Mouse (Mus musculus) forebrain, postnatal 0 days (tissue): ENCODE measurements at regions not wholly inside any gene's neighbourhood (a gene's known extent, or its start where the extent isn't known, plus 50 kb on each side); places are given as distances from the start of the nearest gene placed in this dataset.

Source experiments
- ATAC-seq: fragments of 200-750 bp; cut with Nextera tagmentation; 2 replicates; pipeline ENCODE4 v1.8.0; 2017; ENCODE audit warnings: mild to moderate bottlenecking, moderate library complexity
- DNase-seq: peaks from one replicate; pipeline ENCODE4 v3.0.0-alpha.2; 2015
- H3K27ac ChIP-seq: fragments of 300-500 bp; sonication (generic); 2 replicates; pipeline ENCODE4 v1.5.1; 2014; ENCODE audit warnings: low read depth, mild to moderate bottlenecking, antibody characterized with exemption, low read length, moderate library complexity, mixed read lengths
- H3K27me3 ChIP-seq: fragments of 300-500 bp; sonication (generic); 2 replicates; pipeline ENCODE4 v1.6.1; 2014; ENCODE audit warnings: mild to moderate bottlenecking, low read length, mixed read lengths; ENCODE audit not compliant: insufficient read depth
- H3K36me3 ChIP-seq: fragments of 300-500 bp; sonication (generic); 2 replicates; pipeline ENCODE4 v1.6.1; 2014; ENCODE audit warnings: mild to moderate bottlenecking, moderate library complexity; ENCODE audit not compliant: insufficient read depth
- H3K4me1 ChIP-seq: fragments of 300-500 bp; sonication (generic); 2 replicates; pipeline ENCODE4 v1.6.1; 2014; ENCODE audit warnings: antibody characterized with exemption; ENCODE audit not compliant: insufficient read depth
- H3K4me2 ChIP-seq: fragments of 300-500 bp; sonication (generic); 2 replicates; pipeline ENCODE4 v1.6.1; 2014; ENCODE audit warnings: low read depth, mild to moderate bottlenecking, moderate library complexity
- H3K4me3 ChIP-seq: fragments of 300-500 bp; sonication (generic); 2 replicates; pipeline ENCODE4 v1.5.1; 2014; ENCODE audit warnings: low read depth, low read length, mixed read lengths
- H3K9ac ChIP-seq: fragments of 300-500 bp; sonication (generic); 2 replicates; pipeline ENCODE4 v1.6.1; 2014; ENCODE audit warnings: mild to moderate bottlenecking
- H3K9me3 ChIP-seq: fragments of 300-500 bp; sonication (generic); 2 replicates; pipeline ENCODE4 v1.6.1; 2016; ENCODE audit warnings: low read length
- CTCF ChIP-seq: sonication (generic); IDR thresholded peaks from 2 replicates; pipeline ENCODE4 v1.5.1; 2016; ENCODE audit warnings: antibody characterized with exemption, control low read depth, low read depth
- WGBS: fragments of 180-500 bp; shearing (Covaris S2); extraction: QIAGEN DNeasy Blood & Tissue Kit; methylation state at CpG from one replicate; pipeline ENCODE4 v1.1.7; 2014; 5-methylcytosine and 5-hydroxymethylcytosine counted together

DNA sequence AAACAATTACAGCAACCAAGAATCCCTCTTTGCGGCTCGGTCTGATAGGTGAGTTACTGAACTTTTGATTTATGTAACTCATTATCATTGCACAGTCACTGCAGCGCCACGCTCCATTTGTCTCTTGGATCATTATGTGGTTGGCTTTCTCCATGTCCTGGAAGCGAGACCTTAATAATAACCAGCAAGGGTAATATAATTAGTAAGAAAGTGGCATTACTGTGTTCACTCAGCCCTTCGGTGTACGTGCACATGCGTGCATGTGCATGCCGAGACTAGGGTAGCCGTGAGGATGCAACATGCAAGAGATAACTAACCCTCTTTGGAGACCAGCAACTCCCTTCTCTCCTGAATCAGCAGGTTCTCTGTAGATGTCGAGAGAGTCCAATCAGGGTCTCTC is 114.9 kb upstream of the Camk1g start:
- Histone ChIP-seq H3K9ac (no peak overlapping the region), H3K36me3 (no peaks in the 10 kb centered on the region), H3K4me2 (no peak overlapping the region), H3K27me3 (no peaks in the 10 kb centered on the region), H3K27ac (no peak overlapping the region), H3K9me3 (no peaks in the 10 kb centered on the region), H3K4me3 (no peak overlapping the region), H3K4me1 (no peaks in the 10 kb centered on the region)
- ATAC-seq (no peak), DNase-seq (no peak)
- WGBS = 86% methylated on average over 11 of the region's 11 CpGs
- TF ChIP-seq CTCF = no peak

DNA sequence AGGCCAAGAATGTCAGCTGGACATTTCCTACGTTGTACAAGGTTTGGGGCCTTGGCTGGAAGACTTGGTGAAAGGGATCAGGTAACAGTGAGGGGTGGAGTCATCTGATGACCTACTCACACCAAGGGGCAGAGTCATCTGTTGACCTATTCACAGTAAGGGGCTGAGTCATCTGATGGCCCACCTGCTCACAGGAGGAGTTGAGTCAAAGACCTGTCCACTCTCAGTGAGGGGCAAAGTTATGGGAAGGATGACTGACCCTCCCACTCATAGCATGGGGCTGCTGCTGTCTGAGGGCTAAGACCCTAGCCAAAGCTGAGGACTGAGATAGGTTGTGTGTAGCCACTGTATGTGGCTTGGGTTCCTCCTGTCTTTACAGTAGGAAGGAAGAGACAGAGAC is 107.2 kb upstream of the Camk1g start:
- ATAC-seq (no peak), DNase-seq (no peak)
- Histone ChIP-seq H3K27me3 (no peaks in the 10 kb centered on the region), H3K4me3 (no peak overlapping the region), H3K9me3 (no peaks in the 10 kb centered on the region), H3K27ac (no peak overlapping the region), H3K9ac (no peak overlapping the region), H3K4me2 (no peak overlapping the region), H3K4me1 (no peaks in the 10 kb centered on the region), H3K36me3 (no peaks in the 10 kb centered on the region)
- TF ChIP-seq CTCF = no peak
- 53% methylated on average over 1 of the region's 1 CpGs for whole genome bisulfite sequencing

DNA sequence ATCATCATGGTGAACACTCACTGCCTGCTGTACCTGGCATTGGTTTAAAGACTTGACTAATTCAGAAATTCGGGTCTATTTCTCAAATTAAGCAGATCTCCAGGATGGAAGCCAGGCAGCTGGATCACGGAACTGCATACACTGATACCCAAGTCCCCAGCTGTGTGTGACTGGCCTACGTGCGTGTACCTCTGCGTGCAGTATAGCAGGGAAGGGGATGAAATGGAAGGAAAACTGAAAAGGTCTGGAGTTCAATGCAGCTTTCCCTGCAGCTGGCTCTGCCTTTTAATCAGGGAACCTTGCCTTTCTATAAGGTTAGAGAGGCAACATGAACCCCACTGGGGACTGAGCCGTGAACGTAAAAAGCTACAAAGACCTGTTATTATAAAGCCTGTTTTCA is 106.7 kb upstream of the Camk1g start:
- Histone ChIP-seq H3K27me3 (no peaks in the 10 kb centered on the region), H3K9me3 (no peaks in the 10 kb centered on the region), H3K9ac (no peak overlapping the region), H3K27ac (no peak overlapping the region), H3K36me3 (no peaks in the 10 kb centered on the region), H3K4me2 (no peak overlapping the region), H3K4me3 (no peak overlapping the region), H3K4me1 (no peaks in the 10 kb centered on the region)
- ATAC-seq (no peak), DNase-seq (no peak)
- WGBS = 66% methylated on average over 7 of the region's 7 CpGs
- TF ChIP-seq CTCF = no peak

DNA sequence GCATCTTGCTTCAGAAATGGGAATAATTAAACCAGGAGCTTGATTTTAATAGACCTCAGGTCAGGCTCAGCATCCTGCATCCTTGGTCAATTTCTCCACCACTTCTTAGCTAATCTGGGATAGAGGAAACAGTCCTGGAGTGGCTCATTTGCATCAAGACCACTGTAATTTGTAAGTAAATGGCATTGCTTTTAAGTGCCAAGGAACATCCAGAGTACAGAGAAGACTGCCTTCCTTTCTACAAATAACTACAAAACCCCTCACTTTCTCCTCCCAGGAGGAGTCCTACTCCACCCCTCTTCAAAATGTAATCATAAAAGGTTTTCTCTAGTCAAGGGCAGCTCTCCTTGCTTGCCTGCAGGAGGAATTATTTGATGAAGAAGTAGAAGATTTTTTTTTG is 96.2 kb upstream of the Camk1g start:
- Histone ChIP-seq H3K9me3 (no peaks in the 10 kb centered on the region), H3K36me3 (no peaks in the 10 kb centered on the region), H3K4me1 (no peaks in the 10 kb centered on the region), H3K4me2 (no peak overlapping the region), H3K9ac (no peak overlapping the region), H3K27me3 (no peaks in the 10 kb centered on the region), H3K4me3 (no peak overlapping the region), H3K27ac (no peak overlapping the region)
- DNase-seq (no peak), ATAC-seq (no peak)
- TF ChIP-seq CTCF = no peak

DNA sequence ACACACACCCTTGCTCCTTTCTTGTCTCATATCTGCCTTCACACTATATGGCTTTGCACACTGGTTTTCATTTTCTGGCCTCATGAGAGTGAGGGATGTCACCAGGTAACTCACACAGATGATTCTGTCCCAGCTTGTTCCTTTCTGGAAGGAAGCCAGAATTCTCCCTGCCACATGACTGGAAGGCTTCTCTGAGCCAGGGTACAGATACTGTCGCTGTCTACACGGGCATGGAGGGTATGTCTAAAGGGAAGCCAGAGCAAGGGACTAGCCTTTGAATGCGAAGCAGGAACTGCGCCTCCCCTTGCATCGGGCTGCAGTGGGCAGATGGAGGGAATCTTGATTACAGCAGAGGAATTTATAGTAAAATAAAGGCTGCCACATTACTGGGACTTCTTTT is 89.6 kb upstream of the Camk1g start:
- no peak overlapping the region for H3K4me2 ChIP-seq
- no peaks in the 10 kb centered on the region for H3K36me3 ChIP-seq
- H3K4me3 ChIP-seq = no peak overlapping the region
- 57% methylated on average over 5 of the region's 5 CpGs for WGBS
- H3K27ac ChIP-seq = no peak overlapping the region
- DNase-seq (peak; percentile 36), ATAC-seq (no peak)
- no peaks in the 10 kb centered on the region for H3K4me1 ChIP-seq
- TF ChIP-seq CTCF = no peak
- no peaks in the 10 kb centered on the region for H3K27me3 ChIP-seq
- H3K9ac ChIP-seq = no peak overlapping the region
- no peaks in the 10 kb centered on the region for H3K9me3 ChIP-seq

DNA sequence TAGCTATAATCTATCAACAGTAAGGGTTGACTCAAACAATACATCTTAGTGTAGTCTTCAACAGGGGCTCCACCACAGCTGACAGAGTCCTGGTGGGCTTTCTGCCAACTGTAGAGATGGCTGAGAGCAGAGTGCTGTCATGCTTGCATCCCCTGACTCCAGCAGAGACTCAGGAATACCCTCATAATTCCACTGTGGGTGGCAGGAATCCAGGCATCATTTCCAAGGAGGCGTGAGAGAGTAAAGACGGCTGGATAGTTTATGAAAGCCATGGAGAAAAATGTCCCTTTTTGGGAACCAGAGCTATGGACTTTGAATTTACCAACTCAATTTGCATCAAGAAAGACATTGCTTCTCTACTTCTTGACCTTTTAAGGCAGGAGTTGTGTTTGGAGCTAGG is 87.8 kb upstream of the Camk1g start:
- Histone ChIP-seq H3K9ac (no peak overlapping the region), H3K27me3 (no peaks in the 10 kb centered on the region), H3K36me3 (no peaks in the 10 kb centered on the region), H3K4me3 (no peak overlapping the region), H3K4me2 (no peak overlapping the region), H3K9me3 (no peaks in the 10 kb centered on the region), H3K4me1 (no peaks in the 10 kb centered on the region), H3K27ac (no peak overlapping the region)
- DNase-seq = no peak
- TF ChIP-seq CTCF = no peak
- ATAC-seq = no peak
- WGBS = 70% methylated on average over 2 of the region's 2 CpGs

DNA sequence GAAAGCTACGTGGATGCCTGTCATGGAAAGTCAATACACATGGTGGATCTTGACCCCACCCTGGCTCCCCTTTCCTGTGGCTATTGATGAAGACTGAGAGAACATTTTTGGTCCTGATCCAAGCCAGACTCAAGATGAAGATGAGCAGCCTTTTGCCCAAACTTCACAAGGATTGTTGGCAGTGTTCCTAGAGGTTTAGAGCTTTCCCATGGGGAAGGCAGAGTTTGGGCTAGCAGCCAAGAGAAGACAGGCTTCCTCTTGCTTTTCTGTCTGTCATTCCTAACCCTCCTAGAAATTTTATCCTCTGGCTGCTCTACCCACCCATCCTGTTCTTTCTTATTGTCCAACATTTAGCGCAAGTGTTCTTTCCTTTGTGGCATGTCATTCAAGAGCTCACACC is 83.6 kb upstream of the Camk1g start:
- no peak for TF ChIP-seq CTCF
- ATAC-seq (no peak), DNase-seq (no peak)
- Histone ChIP-seq H3K4me1 (no peaks in the 10 kb centered on the region), H3K9me3 (no peaks in the 10 kb centered on the region), H3K4me2 (no peak overlapping the region), H3K27ac (no peak overlapping the region), H3K36me3 (no peaks in the 10 kb centered on the region), H3K4me3 (no peak overlapping the region), H3K27me3 (no peaks in the 10 kb centered on the region), H3K9ac (no peak overlapping the region)
- WGBS = 50% methylated on average over 2 of the region's 2 CpGs

DNA sequence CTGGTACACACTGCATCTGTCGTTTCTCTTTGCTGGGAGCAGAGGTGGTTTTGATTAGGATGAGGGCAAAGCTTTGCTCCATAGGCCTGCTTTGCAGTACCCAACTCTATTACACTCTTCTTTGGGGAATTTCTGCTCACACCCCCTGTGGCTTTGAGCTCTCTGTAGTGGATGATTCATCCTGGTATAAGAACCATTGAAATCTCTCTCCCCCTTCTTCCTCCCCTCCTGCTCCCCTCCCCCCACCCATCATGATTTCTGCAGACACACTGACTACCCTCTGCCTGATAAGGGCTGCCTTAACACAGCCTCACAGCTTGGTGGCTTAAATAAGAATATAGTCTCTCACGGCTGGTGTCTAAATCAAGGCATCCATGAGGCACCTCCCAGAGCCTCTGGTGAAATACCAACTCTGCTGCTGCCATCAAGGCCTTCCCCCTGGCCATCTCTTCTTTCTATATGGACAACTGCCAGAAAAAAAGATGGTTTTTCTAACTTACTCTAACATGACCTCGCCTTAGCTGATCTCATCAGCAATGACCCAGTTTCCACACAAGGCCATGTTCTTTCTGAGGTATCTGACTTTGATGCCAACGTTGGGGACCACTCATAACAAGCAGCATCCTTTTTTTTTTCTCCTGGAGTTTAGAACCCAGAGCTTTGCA is 81.5 kb upstream of the Camk1g start:
- Histone ChIP-seq H3K9ac (no peak overlapping the region), H3K9me3 (no peaks in the 10 kb centered on the region), H3K27me3 (no peaks in the 10 kb centered on the region), H3K36me3 (no peaks in the 10 kb centered on the region), H3K4me3 (no peak overlapping the region), H3K4me1 (no peaks in the 10 kb centered on the region), H3K27ac (no peak overlapping the region), H3K4me2 (no peak overlapping the region)
- no peak for ATAC-seq
- WGBS = 65% methylated on average over 4 of the region's 4 CpGs
- TF ChIP-seq CTCF = no peak
- no peak for DNase-seq
